Mouse (Mus musculus) brain, embryonic 14.5 days (tissue): Measurements from ENCODE around the gene Col20a1. TPM values are rescaled to one million over a fixed set of nuclear protein-coding genes. Genes with fewer than 3 reads are reported as not detected.

Experiments used
- DNase-seq: peaks from one replicate; pipeline ENCODE4 v3.0.0-alpha.2; 2011; ENCODE audit warnings: low read depth
- CTCF ChIP-seq: fragments of 200-500 bp; IDR thresholded peaks from 2 replicates; pipeline ENCODE4 v1.5.1; 2012; ENCODE audit warnings: inconsistent platforms, mild to moderate bottlenecking, moderate library complexity, borderline replicate concordance; ENCODE audit not compliant: insufficient read depth, insufficient read length; ENCODE audit errors: extremely low read depth
- POLR2A ChIP-seq: fragments of 200-500 bp; IDR thresholded peaks from 2 replicates; pipeline ENCODE4 v1.6.1; 2012; ENCODE audit warnings: mild to moderate bottlenecking, inconsistent platforms, borderline replicate concordance; ENCODE audit not compliant: poor library complexity, insufficient read depth, insufficient read length, severe bottlenecking; ENCODE audit errors: extremely low read depth
- polyA plus RNA-seq: library from polyadenylated mRNA; depleted of rRNA; stranded (reverse); fragments of >200 nt; gene quantifications from 2 replicates; pipeline ENCODE4 v1.2.3, GENCODE M21; 2012

Gene Col20a1
- polyA plus RNA-seq, 1 experiment, result 1.2 TPM

- TF ChIP-seq POLR2A, result no peak
- TF ChIP-seq CTCF, result no peak
- no peak for DNase-seq
These were observed 45.1 kb downstream of the Col20a1 start for GRCm38 (mm10) chr2:181031406-181031934.

- DNase-seq, result peak; percentile 58
- TF ChIP-seq CTCF, result peak; percentile 54; the same call in 1 of the 2 replicates
- TF ChIP-seq POLR2A, result no peak
These were observed 46.1 kb downstream of the Col20a1 start for GRCm38 (mm10) chr2:181032407-181032806.

- no peak for DNase-seq
- TF ChIP-seq POLR2A (no peak), CTCF (no peak)
These were observed 47.0 kb downstream of the Col20a1 start for GRCm38 (mm10) chr2:181033310-181033709.

GRCm38 (mm10) chr2:181035186-181035585 lies 48.9 kb downstream of the Col20a1 start:
- no peak for DNase-seq
- TF ChIP-seq CTCF (no peak), POLR2A (no peak)

- DNase-seq, result no peak
- TF ChIP-seq POLR2A (no peak), CTCF (no peak)
These were observed 50.2 kb downstream of the Col20a1 start for GRCm38 (mm10) chr2:181036561-181036960.

- TF ChIP-seq CTCF (no peak), POLR2A (0 out of 2 replicates have a peak, but pooled peaks have one; percentile 8)
- peak; percentile 64 for DNase-seq
These were observed 52.5 kb downstream of the Col20a1 start for GRCm38 (mm10) chr2:181038644-181039355.

- TF ChIP-seq POLR2A, result no peak
- no peak for TF ChIP-seq CTCF
These were observed 53.0 kb downstream of the Col20a1 start for GRCm38 (mm10) chr2:181039356-181039680.

GRCm38 (mm10) chr2:181041941-181042340 lies 55.6 kb downstream of the Col20a1 start:
- TF ChIP-seq POLR2A (no peak), CTCF (no peak)
- peak; percentile 52 for DNase-seq

More at GRCm38 (mm10) chr2:181039356-181039680, 53.0 kb downstream of the Col20a1 start:
- DNase-seq, result no peak

GRCm38 (mm10) chr2:181042376-181042775 lies 56.0 kb downstream of the Col20a1 start:
- no peak for TF ChIP-seq CTCF
- peak; percentile 62 for DNase-seq

GRCm38 (mm10) chr2:181043437-181043836 lies 57.1 kb downstream of the Col20a1 start, which contains the start of gene Chrna4:
Gene Chrna4, minus strand, starts transcription at chr2:181043546.
- TF ChIP-seq POLR2A (no peak), CTCF (no peak)
- DNase-seq, result peak; percentile 80

GRCm38 (mm10) chr2:181044001-181044400 lies 57.7 kb downstream of the Col20a1 start:
- DNase-seq, result peak; percentile 75
- TF ChIP-seq POLR2A (no peak), CTCF (no peak)

- TF ChIP-seq CTCF (no peak), POLR2A (no peak)
- peak; percentile 44 for DNase-seq
These were observed 62.1 kb downstream of the Col20a1 start for GRCm38 (mm10) chr2:181048252-181048945.

- no peak for DNase-seq
- no peak for TF ChIP-seq POLR2A
These were observed 62.7 kb downstream of the Col20a1 start for GRCm38 (mm10) chr2:181048986-181049385.
